Mouse (Mus musculus): ENCODE measurements at regions not wholly inside any gene's neighbourhood (a gene's known extent, or its start where the extent isn't known, plus 50 kb on each side); places are given as distances from the start of the nearest gene placed in this dataset.

DNA sequence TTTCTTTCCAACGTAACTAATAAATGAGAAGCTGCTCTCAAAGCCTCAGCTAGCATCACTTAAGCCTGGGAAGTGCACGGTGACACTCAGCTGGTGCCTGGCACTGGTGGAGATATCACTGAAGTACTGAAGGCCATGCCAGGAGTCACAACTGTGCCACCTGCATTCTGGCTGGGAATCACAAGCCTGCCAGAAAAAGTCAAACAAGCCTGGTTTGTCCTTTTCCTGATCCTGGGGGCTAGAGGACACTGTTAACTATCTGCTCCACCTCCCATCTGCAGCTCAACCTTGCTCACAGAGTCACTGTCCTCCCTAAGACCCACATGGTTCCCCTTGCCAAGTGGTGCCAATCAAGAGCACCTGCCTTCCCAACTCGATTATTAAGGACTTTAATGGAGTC is 135.2 kb upstream of the Car8 start:
- no peak for DNase-seq

DNA sequence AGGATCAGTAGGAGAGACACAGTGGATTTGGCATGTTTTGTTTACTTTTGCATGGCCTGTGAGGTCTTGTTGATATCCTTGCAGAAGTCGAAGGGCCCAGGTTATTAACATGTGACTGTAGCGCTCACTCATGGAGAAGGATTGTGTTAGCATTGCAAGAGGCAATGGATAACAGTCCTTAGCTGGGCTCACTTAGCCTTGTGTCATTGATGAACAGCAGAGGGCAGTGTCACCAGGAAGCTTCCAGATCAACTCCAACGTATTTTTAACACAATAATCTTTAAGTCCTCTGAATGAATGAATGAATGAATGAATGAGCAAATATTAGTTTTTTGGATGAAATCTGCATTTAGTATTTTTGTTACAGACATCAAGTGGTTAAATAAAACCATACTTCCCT is 133.2 kb upstream of the Car8 start:
- no peak for DNase-seq

- DNase-seq = no peak
Observed at GRCm38 (mm10) chr4:8370786-8371185, 131.9 kb upstream of the Car8 start.

- DNase-seq = peak in 1 of 2 experiments; percentile 24
Observed at GRCm38 (mm10) chr4:8367487-8368276, 128.8 kb upstream of the Car8 start.

- no peak for DNase-seq
Observed at GRCm38 (mm10) chr4:8366978-8367377, 128.1 kb upstream of the Car8 start.

GRCm38 (mm10) chr4:8362409-8362808 is 123.6 kb upstream of the Car8 start:
- no peak for DNase-seq

GRCm38 (mm10) chr4:8361931-8362330 is 123.1 kb upstream of the Car8 start:
- DNase-seq = no peak

DNA sequence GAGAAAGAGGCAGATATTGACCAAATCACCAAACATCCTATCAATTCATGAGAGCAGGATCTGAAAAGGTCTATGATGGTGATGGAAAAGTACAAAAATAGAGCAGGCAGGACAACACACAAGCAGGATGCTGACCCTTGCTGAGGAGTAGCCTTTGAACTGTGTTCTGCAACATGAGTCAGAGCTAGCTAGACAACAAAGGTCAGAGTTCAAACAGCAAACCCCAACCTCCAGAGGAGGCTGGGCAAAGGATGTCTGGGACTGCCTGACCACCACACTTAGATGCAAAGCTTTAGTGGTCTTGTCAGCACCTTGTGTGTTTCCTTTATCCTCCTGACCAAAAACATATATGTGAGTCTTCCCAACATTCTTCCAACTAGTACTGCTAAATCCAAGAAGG is 122.5 kb upstream of the Car8 start:
- no peak for DNase-seq

DNA sequence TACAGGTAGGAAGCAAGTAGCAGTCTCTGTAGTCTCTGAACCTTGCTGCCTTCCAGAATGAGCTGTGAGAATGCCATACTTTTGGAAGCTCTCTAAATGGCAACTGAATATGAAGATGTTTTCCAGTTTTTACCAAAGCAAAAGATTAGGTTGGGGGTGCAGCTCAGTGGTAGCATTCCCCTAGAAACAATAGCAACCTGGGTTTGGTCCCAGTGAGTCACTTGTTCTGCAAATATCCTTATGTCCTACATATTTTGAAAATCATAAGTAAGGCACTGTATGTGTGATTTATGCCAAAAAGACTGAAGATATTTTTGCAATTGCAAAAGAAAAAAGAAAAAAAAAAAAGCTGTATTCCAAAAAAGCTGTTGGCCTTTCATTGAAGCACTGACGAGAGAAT is 118.6 kb upstream of the Car8 start:
- DNase-seq = no peak

DNA sequence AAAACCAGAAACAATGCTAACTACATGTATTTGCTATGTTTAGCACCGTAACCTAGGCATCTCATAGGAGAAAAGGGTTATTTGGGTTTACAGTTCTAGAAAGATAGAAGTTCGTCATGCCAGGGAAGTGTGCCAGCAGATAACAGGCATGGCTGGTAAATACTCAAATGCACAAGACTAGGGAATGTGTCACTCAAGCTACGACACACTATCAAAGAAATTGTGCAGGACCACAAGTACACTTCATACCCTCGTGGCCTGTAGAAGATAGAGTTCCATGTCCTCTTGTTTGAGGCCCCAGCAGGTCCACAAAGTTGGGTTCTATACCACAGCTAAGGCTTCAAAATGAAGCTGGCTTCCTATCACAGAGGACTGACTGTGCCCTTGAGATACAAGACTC is 103.1 kb upstream of the Car8 start:
- no peak for DNase-seq

DNA sequence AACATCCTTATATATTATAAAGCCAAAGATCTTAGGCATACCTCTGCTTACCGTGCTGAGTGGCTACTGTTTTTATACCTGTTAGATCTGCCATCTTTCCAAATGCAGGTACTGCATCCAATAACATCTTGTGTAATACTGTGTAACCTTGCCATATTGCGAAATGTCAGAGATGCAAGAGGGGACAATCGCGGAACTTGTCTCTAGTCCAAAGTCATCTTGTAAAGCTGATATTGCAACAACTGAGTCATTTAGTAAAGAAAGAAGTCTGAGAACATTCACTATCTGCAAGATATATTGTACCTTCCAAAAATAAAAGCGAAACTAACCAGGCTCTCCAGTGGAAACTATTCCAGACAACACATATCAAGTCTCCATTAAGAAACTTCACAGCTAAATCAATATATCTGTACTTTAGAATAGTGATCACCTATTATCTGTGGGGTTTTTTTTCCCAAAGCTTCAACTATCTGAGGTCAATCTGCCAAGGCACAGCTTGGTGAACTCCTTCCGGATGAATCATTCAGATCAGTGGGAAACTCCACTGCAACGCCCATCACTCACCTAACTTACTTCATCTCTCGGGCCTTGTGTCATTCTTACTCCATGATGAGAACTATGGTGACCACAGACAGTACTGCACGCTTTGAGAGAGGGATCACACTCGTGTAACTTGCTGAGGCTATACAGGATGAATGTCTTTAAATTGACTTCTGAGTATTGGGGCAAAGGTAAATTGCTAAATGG is 70.6 kb upstream of the Car8 start:
- DNase-seq = no peak

- no peak for DNase-seq
Observed at GRCm38 (mm10) chr4:8292563-8292962, 53.7 kb upstream of the Car8 start.

- DNase-seq = no peak
Observed at GRCm38 (mm10) chr4:8291528-8292492, 53.0 kb upstream of the Car8 start.

- no peak for DNase-seq
Observed at GRCm38 (mm10) chr4:8289901-8290300, 51.1 kb upstream of the Car8 start.
